Comparison of ENCODE assay signal across 10 mouse cellular contexts in the genomic region with DNA sequence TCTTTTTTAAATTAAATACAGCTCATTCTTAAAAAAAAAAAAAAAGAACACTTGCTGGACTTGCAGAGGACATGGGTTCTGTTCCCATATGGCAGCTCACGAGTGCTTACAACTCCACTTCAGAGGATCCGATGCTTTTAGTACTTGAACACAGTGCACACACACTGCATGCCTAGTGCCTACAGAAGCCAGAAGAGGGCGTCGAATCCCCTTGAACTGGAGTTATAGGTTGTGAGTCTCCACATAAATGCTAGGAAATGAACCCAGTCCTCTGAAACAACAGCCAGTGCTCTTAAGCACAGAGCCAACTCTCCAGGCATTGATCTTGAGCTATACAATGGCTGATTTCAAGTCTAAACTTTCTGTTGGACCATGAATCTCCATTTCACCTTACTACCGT. TPM values are rescaled to one million over a fixed set of nuclear protein-coding genes. Genes with fewer than 3 reads are reported as not detected.
DNase-seq lines count a peak whose midpoint lies in the region; ATAC-seq and TF ChIP-seq lines count a peak whose summit lies in the region.
"Had no signal": no experiment of that assay in that cellular context is flagged by ENCODE, and none has a peak within 500 bp of the region (broad histone marks: within the 10 kb centered on the region; RNA-seq: fewer than 3 reads in every experiment).

No protein-coding gene starts in this region.

- H3K4me3 ChIP-seq in hindbrain, postnatal 0 days (ENCODE audit: low read length): no peak overlapping the region
- no peak overlapping the region for H3K4me3 ChIP-seq in hindbrain, embryonic 12.5 days
- H3K4me3 ChIP-seq in midbrain, postnatal 0 days (ENCODE audit: low read depth, low read length): no peak overlapping the region
- no peak overlapping the region for H3K4me3 ChIP-seq in midbrain, embryonic 13.5 days (replicated peaks)
- H3K4me3 ChIP-seq: forebrain, embryonic 12.5 days had no signal

- ATAC-seq in hindbrain, postnatal 0 days: no peak
- no peak for ATAC-seq in hindbrain, embryonic 12.5 days (ENCODE audit: low FRiP score)
- no peak for ATAC-seq in midbrain, postnatal 0 days (ENCODE audit: low FRiP score)
- ATAC-seq in midbrain, embryonic 13.5 days: no peak
- no peak for ATAC-seq in frontal cortex, adult (ENCODE audit: low TSS enrichment)

- TF ChIP-seq CTCF in hindbrain, postnatal 0 days (IDR thresholded peaks at IDR 0.05; ENCODE audit: low read depth): peak; percentile 31
- peak; percentile 45 for TF ChIP-seq CTCF in midbrain, postnatal 0 days (IDR thresholded peaks at IDR 0.05)

- H3K9me3 ChIP-seq in hindbrain, postnatal 0 days (ENCODE audit: low read length): no peaks in the 10 kb centered on the region
- H3K9me3 ChIP-seq in hindbrain, embryonic 12.5 days (replicated peaks): no peaks in the 10 kb centered on the region
- H3K9me3 ChIP-seq in midbrain, postnatal 0 days (ENCODE audit: low read length): no peaks in the 10 kb centered on the region
- no peaks in the 10 kb centered on the region for H3K9me3 ChIP-seq in midbrain, embryonic 13.5 days
- H3K9me3 ChIP-seq: forebrain, embryonic 12.5 days had no signal

- H3K36me3 ChIP-seq in hindbrain, postnatal 0 days (ENCODE audit: insufficient read depth, low read length): peaks cover 20% of the 10 kb centered on the region; the same call in 1 of the 2 replicates
- H3K36me3 ChIP-seq in hindbrain, embryonic 12.5 days: peaks cover 31% of the 10 kb centered on the region
- peaks cover 6% of the 10 kb centered on the region; the same call in 1 of the 2 replicates for H3K36me3 ChIP-seq in midbrain, postnatal 0 days (ENCODE audit: insufficient read depth, low read length)
- peaks cover 37% of the 10 kb centered on the region for H3K36me3 ChIP-seq in midbrain, embryonic 13.5 days

- WGBS in hindbrain, postnatal 0 days: 67% methylated on average over 5 of the region's 5 CpGs
- WGBS in hindbrain, embryonic 12.5 days: 76% methylated on average over 5 of the region's 5 CpGs
- WGBS in midbrain, postnatal 0 days: 68% methylated on average over 5 of the region's 5 CpGs
- WGBS in midbrain, embryonic 13.5 days: 65% methylated on average over 5 of the region's 5 CpGs

- no peak overlapping the region for H3K27ac ChIP-seq in hindbrain, postnatal 0 days
- no peak overlapping the region for H3K27ac ChIP-seq in hindbrain, embryonic 12.5 days
- H3K27ac ChIP-seq in midbrain, postnatal 0 days (ENCODE audit: low read depth, low read length): no peak overlapping the region
- H3K27ac ChIP-seq in midbrain, embryonic 13.5 days: no peak overlapping the region
- H3K27ac ChIP-seq: forebrain, embryonic 12.5 days had no signal

- peaks cover 6% of the 10 kb centered on the region; the same call in 1 of the 2 replicates for H3K4me1 ChIP-seq in hindbrain, postnatal 0 days (ENCODE audit: insufficient read depth, low read length)
- peaks cover 15% of the 10 kb centered on the region for H3K4me1 ChIP-seq in hindbrain, embryonic 12.5 days
- H3K4me1 ChIP-seq in midbrain, postnatal 0 days (ENCODE audit: insufficient read depth, low read length): no peaks in the 10 kb centered on the region
- peaks cover 34% of the 10 kb centered on the region for H3K4me1 ChIP-seq in midbrain, embryonic 13.5 days (replicated peaks)

- no peaks in the 10 kb centered on the region for H3K27me3 ChIP-seq in hindbrain, postnatal 0 days (ENCODE audit: insufficient read depth, low read length)
- H3K27me3 ChIP-seq in hindbrain, embryonic 12.5 days: no peaks in the 10 kb centered on the region
- H3K27me3 ChIP-seq in midbrain, postnatal 0 days (ENCODE audit: insufficient read depth, low read length): no peaks in the 10 kb centered on the region
- H3K27me3 ChIP-seq in midbrain, embryonic 13.5 days: no peaks in the 10 kb centered on the region
- H3K27me3 ChIP-seq: forebrain, embryonic 12.5 days had no signal

- H3K4me2 ChIP-seq in hindbrain, postnatal 0 days (ENCODE audit: low read depth, low read length): no peak overlapping the region
- no peak overlapping the region for H3K4me2 ChIP-seq in hindbrain, embryonic 12.5 days (replicated peaks)
- no peak overlapping the region for H3K4me2 ChIP-seq in midbrain, postnatal 0 days (ENCODE audit: low read depth, low read length, poor library complexity, severe bottlenecking)
- no peak overlapping the region for H3K4me2 ChIP-seq in midbrain, embryonic 13.5 days (replicated peaks)
- H3K4me2 ChIP-seq: forebrain, embryonic 12.5 days had no signal

- peak; percentile 25 for DNase-seq in hindbrain, postnatal 0 days (ENCODE audit: low spot score)
- DNase-seq in midbrain, postnatal 0 days (ENCODE audit: low spot score): no peak
- DNase-seq in c-Kit-positive CD71-positive TER-119-positive erythroid progenitor cells, embryonic 14.5 days (ENCODE audit: low spot score): peak; percentile 30
- DNase-seq in thymus, postnatal 25 days: peak; percentile 47
- DNase-seq in ovary, postnatal 10 days (ENCODE audit: low spot score): no peak
- DNase-seq: cerebellum, adult 11-12 months had no signal

- H3K9ac ChIP-seq in hindbrain, postnatal 0 days (replicated peaks; ENCODE audit: low read length): no peak overlapping the region
- no peak overlapping the region for H3K9ac ChIP-seq in hindbrain, embryonic 12.5 days
- no peak overlapping the region for H3K9ac ChIP-seq in midbrain, postnatal 0 days (replicated peaks; ENCODE audit: low read length, poor library complexity, severe bottlenecking)
- no peak overlapping the region for H3K9ac ChIP-seq in midbrain, embryonic 13.5 days (replicated peaks)
- H3K9ac ChIP-seq: forebrain, embryonic 12.5 days had no signal

RNA-seq across cellular contexts. Expression of a gene that starts 3.9 kb away (rescaled TPM):
- 15.6 and 20.8 TPM in 2 replicates for total RNA-seq in hindbrain, postnatal 0 days (2014; rRNA removed)
- 2.4 and 2.5 TPM in 2 replicates for polyA plus RNA-seq in hindbrain, postnatal 0 days (2015; fragmentation: Nextera tagmentation; extraction: Ambion mirVana)
- 8.9 and 9.0 TPM in 2 replicates for polyA plus RNA-seq in hindbrain, embryonic 12.5 days (2016; fragmentation: Nextera tagmentation; extraction: Ambion mirVana)
- 16.0 and 17.8 TPM in 2 replicates for total RNA-seq in midbrain, postnatal 0 days (2014; rRNA removed)
- polyA plus RNA-seq in midbrain, postnatal 0 days (2015; fragmentation: Nextera tagmentation; extraction: Ambion mirVana): 1.9 and 2.0 TPM in 2 replicates
- 1.5 and 2.8 TPM in 2 replicates for polyA plus RNA-seq in midbrain, embryonic 13.5 days (2015; fragmentation: Nextera tagmentation; extraction: Ambion mirVana)

Comparison
In these comparisons a context has a peak if more than half of its experiments do, and no peak if none do; other contexts are left out.
1. DNase-seq: peak in hindbrain, postnatal 0 days (single experiment), c-Kit-positive CD71-positive TER-119-positive erythroid progenitor cells, embryonic 14.5 days (single experiment) and thymus, postnatal 25 days (single experiment); none in midbrain, postnatal 0 days (single experiment) and ovary, postnatal 10 days (single experiment).